Mouse (Mus musculus): ENCODE data around the gene Cyp1b1. TPM values are rescaled to one million over a fixed set of nuclear protein-coding genes. Genes with fewer than 3 reads are reported as not detected.

The Cyp1b1 gene
- total and polyA plus RNA-seq, 2 experiments, result 0.34 to 0.37 TPM

DNA sequence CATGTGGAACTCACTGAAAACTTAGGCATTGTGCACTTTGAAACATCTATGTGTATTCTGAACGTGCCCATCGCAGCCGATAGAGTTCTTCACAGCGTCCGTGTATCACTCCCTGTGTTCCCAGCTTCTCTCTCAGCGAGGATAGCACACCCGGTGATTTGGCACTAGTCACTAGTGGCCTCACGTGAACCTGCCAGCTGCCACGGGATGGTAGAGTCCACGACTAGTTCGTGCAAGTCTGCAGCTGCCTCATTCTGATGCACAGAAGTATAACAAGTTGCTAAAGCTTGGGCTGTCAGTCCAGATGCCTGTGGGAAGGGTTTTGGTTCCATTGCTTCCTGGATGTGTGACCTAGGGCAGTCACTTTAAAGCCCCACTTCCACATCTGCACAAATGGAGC, 32.1 kb upstream of the Cyp1b1 start:
- Histone ChIP-seq H3K27me3 (ENCODE audit: control insufficient read depth, insufficient read depth, low read length) (no peaks in the 10 kb centered on the region; the same call in 1 of the 2 replicates), H3K4me3 (ENCODE audit: insufficient read depth, low read depth, low read length) (no peak overlapping the region), H3K79me2 (ENCODE audit: control insufficient read depth, insufficient read depth, low read length) (no peaks in the 10 kb centered on the region), H3K36me3 (ENCODE audit: control insufficient read depth, insufficient read depth, low read length) (no peaks in the 10 kb centered on the region), H3K9ac (ENCODE audit: low read depth, low read length) (no peak overlapping the region), H3K4me1 (ENCODE audit: control insufficient read depth, insufficient read depth, low read length) (no peaks in the 10 kb centered on the region), H3K27ac (replicated peaks; ENCODE audit: insufficient read depth, low read depth, low read length) (no peak overlapping the region)
- DNase-seq (ENCODE audit: extremely low read depth, low read depth, low spot score), result no peak
- TF ChIP-seq CTCF (IDR thresholded peaks at IDR 0.05; ENCODE audit: low read depth, low read length) (no peak), POLR2A (IDR thresholded peaks at IDR 0.05; ENCODE audit: extremely low read depth, insufficient read depth, low read length) (no peak)
- 90% methylated on average over 11 of the region's 11 CpGs for WGBS

DNA sequence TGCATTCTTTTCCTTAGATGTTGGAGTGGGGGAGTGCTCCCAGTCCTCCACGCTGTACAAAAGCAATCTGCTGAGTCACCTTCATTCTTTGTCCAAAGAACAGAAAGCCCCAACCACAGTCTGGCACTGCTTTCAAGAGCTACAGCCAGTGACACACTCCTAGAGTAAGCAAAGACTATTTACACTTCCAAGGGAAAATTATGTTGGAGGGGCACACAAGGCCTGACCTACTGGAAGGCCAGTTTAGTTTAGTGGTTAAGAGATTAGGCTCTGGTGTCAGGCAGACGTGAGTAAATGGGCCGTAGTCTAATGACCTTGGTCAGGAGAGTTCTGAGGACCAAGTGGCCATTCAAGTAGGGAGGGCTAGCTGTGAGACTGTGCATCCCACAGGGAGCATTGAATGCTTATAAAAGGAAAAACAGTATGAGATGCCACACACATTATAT, 31.3 kb upstream of the Cyp1b1 start:
- no peak overlapping the region for H3K4me3 ChIP-seq (ENCODE audit: insufficient read depth, low read depth, low read length)
- H3K27me3 ChIP-seq (ENCODE audit: control insufficient read depth, insufficient read depth, low read length), result no peaks in the 10 kb centered on the region; the same call in 1 of the 2 replicates
- H3K9ac ChIP-seq (ENCODE audit: low read depth, low read length), result no peak overlapping the region
- H3K79me2 ChIP-seq (ENCODE audit: control insufficient read depth, insufficient read depth, low read length), result no peaks in the 10 kb centered on the region
- no peaks in the 10 kb centered on the region for H3K36me3 ChIP-seq (ENCODE audit: control insufficient read depth, insufficient read depth, low read length)
- no peak overlapping the region for H3K27ac ChIP-seq (replicated peaks; ENCODE audit: insufficient read depth, low read depth, low read length)
- no peak for TF ChIP-seq CTCF (IDR thresholded peaks at IDR 0.05; ENCODE audit: low read depth, low read length)
- no peak for TF ChIP-seq POLR2A (IDR thresholded peaks at IDR 0.05; ENCODE audit: extremely low read depth, insufficient read depth, low read length)
- H3K4me1 ChIP-seq (ENCODE audit: control insufficient read depth, insufficient read depth, low read length), result no peaks in the 10 kb centered on the region
- DNase-seq (ENCODE audit: extremely low read depth, low read depth, low spot score), result peak; percentile 14
- 26% methylated on average over 3 of the region's 3 CpGs for WGBS

DNA sequence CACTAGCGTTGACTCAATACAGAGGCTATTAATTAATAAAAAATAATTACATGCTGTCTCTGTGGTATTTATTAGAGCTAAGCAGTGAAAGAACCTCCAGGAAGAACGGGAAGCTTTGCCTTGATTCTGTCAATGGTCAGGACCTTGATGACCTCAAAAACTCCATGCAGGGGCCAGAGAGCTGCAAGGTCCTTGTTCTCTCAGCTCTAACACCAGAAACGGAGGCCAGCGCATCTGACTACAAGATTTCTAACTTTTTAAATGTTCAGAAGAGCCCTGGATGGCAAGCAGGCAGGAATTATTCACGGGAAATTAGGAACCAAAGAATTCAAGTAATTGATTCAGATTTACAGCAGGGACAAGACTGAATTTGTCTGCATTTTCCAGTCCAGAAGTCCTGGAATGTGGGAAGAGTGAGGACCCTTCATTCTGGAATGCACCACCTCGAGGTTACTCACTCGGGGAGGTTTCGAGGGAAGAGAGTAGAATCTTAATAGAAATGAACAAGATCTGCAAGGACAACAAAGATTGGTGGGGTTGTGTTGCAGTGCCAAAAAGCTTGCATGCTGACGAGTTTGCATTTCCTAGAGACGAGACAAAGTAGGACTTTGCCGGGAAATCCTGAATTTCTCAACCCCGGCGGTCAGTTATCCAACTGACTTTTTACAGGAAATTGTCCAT, 30.3 kb upstream of the Cyp1b1 start:
- no peak for DNase-seq (ENCODE audit: extremely low read depth, low read depth, low spot score)
- Histone ChIP-seq H3K4me3 (ENCODE audit: insufficient read depth, low read depth, low read length) (no peak overlapping the region), H3K27me3 (ENCODE audit: control insufficient read depth, insufficient read depth, low read length) (no peaks in the 10 kb centered on the region; the same call in 1 of the 2 replicates), H3K27ac (replicated peaks; ENCODE audit: insufficient read depth, low read depth, low read length) (no peak overlapping the region), H3K79me2 (ENCODE audit: control insufficient read depth, insufficient read depth, low read length) (no peaks in the 10 kb centered on the region), H3K9ac (ENCODE audit: low read depth, low read length) (no peak overlapping the region), H3K36me3 (ENCODE audit: control insufficient read depth, insufficient read depth, low read length) (no peaks in the 10 kb centered on the region), H3K4me1 (ENCODE audit: control insufficient read depth, insufficient read depth, low read length) (no peaks in the 10 kb centered on the region)
- no peak for TF ChIP-seq POLR2A (IDR thresholded peaks at IDR 0.05; ENCODE audit: extremely low read depth, insufficient read depth, low read length)
- TF ChIP-seq CTCF (IDR thresholded peaks at IDR 0.05; ENCODE audit: low read depth, low read length), result no peak
- 77% methylated on average over 13 of the region's 13 CpGs for whole genome bisulfite sequencing

DNA sequence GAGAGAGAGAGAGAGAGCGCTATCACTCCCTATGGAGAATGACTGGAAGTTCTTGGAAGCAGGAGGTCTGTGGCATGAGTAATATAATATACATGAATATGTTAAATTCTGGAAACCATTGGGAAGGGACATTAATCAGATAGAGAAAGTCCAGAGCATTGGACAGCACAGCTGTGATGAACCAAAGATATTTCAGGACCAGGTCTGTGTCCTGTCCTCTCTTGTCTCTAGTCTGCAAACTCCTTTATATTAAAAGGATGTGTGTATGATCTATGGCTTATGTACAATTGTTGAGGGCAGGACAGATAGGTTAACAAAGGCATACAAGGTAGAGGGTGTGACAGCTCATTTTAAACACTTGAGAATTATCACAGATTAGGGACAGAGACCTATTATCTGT, 28.6 kb upstream of the Cyp1b1 start:
- no peaks in the 10 kb centered on the region for H3K4me1 ChIP-seq (ENCODE audit: control insufficient read depth, insufficient read depth, low read length)
- no peaks in the 10 kb centered on the region for H3K36me3 ChIP-seq (ENCODE audit: control insufficient read depth, insufficient read depth, low read length)
- no peaks in the 10 kb centered on the region; the same call in 1 of the 2 replicates for H3K27me3 ChIP-seq (ENCODE audit: control insufficient read depth, insufficient read depth, low read length)
- H3K9ac ChIP-seq (ENCODE audit: low read depth, low read length), result no peak overlapping the region
- no peak overlapping the region for H3K4me3 ChIP-seq (ENCODE audit: insufficient read depth, low read depth, low read length)
- WGBS, result 96% methylated on average over 1 of the region's 1 CpGs
- no peak for DNase-seq (ENCODE audit: extremely low read depth, low read depth, low spot score)
- H3K27ac ChIP-seq (replicated peaks; ENCODE audit: insufficient read depth, low read depth, low read length), result no peak overlapping the region
- TF ChIP-seq POLR2A (IDR thresholded peaks at IDR 0.05; ENCODE audit: extremely low read depth, insufficient read depth, low read length) (no peak), CTCF (IDR thresholded peaks at IDR 0.05; ENCODE audit: low read depth, low read length) (no peak)
- H3K79me2 ChIP-seq (ENCODE audit: control insufficient read depth, insufficient read depth, low read length), result no peaks in the 10 kb centered on the region

DNA sequence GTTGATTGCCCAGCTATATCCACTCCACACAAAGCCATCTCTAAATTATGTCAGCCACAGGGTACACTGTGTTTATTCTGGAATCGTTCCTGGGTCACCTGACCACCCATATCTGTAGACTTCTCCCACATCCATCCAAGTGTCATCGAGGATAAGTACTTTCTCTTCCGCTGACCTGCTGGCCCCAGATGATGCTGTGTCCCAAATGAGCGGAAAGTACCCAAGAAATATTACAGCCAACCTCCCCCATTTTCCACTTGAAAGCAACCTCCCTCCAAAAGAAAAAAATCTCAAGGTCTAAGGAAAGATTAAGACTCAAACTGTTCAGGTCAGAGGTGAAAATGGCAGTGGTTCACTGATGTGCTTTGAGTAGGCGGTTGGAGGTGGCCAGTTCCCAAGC, 27.8 kb upstream of the Cyp1b1 start:
- Histone ChIP-seq H3K79me2 (ENCODE audit: control insufficient read depth, insufficient read depth, low read length) (no peaks in the 10 kb centered on the region), H3K4me3 (ENCODE audit: insufficient read depth, low read depth, low read length) (no peak overlapping the region), H3K27ac (replicated peaks; ENCODE audit: insufficient read depth, low read depth, low read length) (no peak overlapping the region), H3K4me1 (ENCODE audit: control insufficient read depth, insufficient read depth, low read length) (no peaks in the 10 kb centered on the region), H3K9ac (ENCODE audit: low read depth, low read length) (no peak overlapping the region), H3K36me3 (ENCODE audit: control insufficient read depth, insufficient read depth, low read length) (no peaks in the 10 kb centered on the region), H3K27me3 (ENCODE audit: control insufficient read depth, insufficient read depth, low read length) (no peaks in the 10 kb centered on the region; the same call in 1 of the 2 replicates)
- DNase-seq (ENCODE audit: extremely low read depth, low read depth, low spot score), result no peak
- WGBS, result 83% methylated on average over 5 of the region's 5 CpGs
- TF ChIP-seq POLR2A (IDR thresholded peaks at IDR 0.05; ENCODE audit: extremely low read depth, insufficient read depth, low read length) (no peak), CTCF (IDR thresholded peaks at IDR 0.05; ENCODE audit: low read depth, low read length) (no peak)

DNA sequence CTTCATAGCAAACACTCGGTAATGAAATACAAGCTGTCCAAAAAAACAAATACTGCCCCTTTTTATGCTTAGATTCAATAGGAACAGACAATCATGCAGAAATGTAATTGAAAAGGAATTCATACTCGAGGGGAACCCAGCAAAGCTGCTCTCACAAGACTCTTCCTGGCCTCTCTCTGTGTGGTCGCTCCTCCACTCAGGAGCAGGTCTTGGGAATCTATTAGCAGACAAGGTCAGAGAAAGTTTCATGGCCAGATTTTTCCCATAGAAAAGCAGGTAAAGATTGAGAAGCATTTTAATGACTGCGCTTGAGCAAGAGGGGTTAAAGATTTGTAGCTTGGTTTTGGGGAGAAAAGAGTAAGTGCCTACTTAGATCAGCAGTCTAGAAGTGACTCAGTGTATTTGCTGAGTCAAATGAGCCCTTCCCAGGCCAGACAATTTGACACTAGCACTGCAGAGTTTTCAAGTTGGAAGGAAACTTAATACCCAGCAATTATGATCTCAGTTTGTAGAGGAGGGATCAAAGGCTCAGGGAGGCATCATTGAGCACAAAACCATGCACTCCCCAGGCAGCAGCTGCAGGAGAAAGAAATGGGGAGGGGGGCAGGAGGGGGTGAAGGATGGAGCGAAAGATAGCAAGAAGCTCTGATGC, 24.1 kb upstream of the Cyp1b1 start:
- 66% methylated on average over 5 of the region's 5 CpGs for WGBS
- TF ChIP-seq CTCF (IDR thresholded peaks at IDR 0.05; ENCODE audit: low read depth, low read length) (no peak), POLR2A (IDR thresholded peaks at IDR 0.05; ENCODE audit: extremely low read depth, insufficient read depth, low read length) (no peak)

More for the DNA sequence above, 24.1 kb upstream of the Cyp1b1 start:
- H3K79me2 ChIP-seq (ENCODE audit: control insufficient read depth, insufficient read depth, low read length), result no peaks in the 10 kb centered on the region
- DNase-seq (ENCODE audit: extremely low read depth, low read depth, low spot score), result no peak
- H3K9ac ChIP-seq (ENCODE audit: low read depth, low read length), result no peak overlapping the region
- H3K4me3 ChIP-seq (ENCODE audit: insufficient read depth, low read depth, low read length), result no peak overlapping the region
- H3K27ac ChIP-seq (replicated peaks; ENCODE audit: insufficient read depth, low read depth, low read length), result no peak overlapping the region
- H3K4me1 ChIP-seq (ENCODE audit: control insufficient read depth, insufficient read depth, low read length), result no peaks in the 10 kb centered on the region
- no peaks in the 10 kb centered on the region for H3K27me3 ChIP-seq (ENCODE audit: control insufficient read depth, insufficient read depth, low read length)
- H3K36me3 ChIP-seq (ENCODE audit: control insufficient read depth, insufficient read depth, low read length), result no peaks in the 10 kb centered on the region

Data from liver, adult 2 months (tissue).